Mouse (Mus musculus): ENCODE measurements around the gene Enpp4. TPM values are rescaled to one million over a fixed set of nuclear protein-coding genes. Genes with fewer than 3 reads are reported as not detected.
A peak's percentile ranks its signal among the peaks of the same experiment; 100 is the strongest.

The Enpp4 gene
- polyA plus RNA-seq, 1 experiment = 2.9 TPM

DNA sequence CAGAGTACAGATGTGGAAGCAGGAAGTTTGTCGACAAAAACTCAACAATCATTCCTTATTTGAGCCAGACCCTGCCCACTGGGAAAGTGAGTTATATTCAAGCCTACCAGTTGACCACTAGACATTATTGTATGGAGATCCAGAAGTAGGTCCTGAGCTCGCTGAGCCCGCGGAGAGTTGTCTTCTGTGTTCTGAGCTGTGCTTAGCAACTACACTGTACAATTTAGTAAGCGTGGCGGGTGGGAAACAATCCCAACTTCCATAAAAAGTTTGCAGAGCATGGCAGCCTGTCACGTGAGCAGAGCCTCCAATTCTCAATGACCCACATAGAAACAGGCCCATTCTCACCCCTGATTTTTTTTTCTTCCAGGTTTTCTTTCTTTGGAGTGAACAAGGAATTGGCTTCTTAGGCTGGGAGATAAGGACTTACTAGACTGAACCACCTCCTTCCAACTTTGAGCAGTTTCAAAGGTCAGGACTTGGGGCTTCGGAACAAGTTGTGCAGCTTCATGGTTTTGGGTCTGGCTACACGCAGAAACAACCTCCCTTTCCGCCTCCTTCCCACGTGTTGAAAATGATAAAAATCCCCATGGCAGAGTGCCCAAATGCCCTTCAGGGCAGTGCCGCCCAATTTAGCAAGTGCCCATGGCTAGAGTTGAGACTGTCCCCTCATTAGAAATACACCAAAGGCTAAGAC, 28.3 kb downstream of the Enpp4 start:
- Histone ChIP-seq H3K4me2 (ENCODE audit: low read depth) (no peak overlapping the region), H3K79me2 (ENCODE audit: control insufficient read depth, insufficient read depth) (no peaks in the 10 kb centered on the region), H3K27me3 (ENCODE audit: control insufficient read depth, insufficient read depth, insufficient read length) (no peaks in the 10 kb centered on the region), H3K4me3 (no peak overlapping the region), H3ac (ENCODE audit: control insufficient read depth, insufficient read length) (no peak overlapping the region), H3K36me3 (ENCODE audit: control insufficient read depth, insufficient read depth) (no peaks in the 10 kb centered on the region)
- TF ChIP-seq REST (IDR thresholded peaks at IDR 0.05; ENCODE audit: insufficient read depth, insufficient read length) (no peak), SRF (IDR thresholded peaks at IDR 0.05; ENCODE audit: control insufficient read depth, insufficient read length, low read depth) (no peak), E2F4 (IDR thresholded peaks at IDR 0.05; ENCODE audit: insufficient read depth) (no peak), TCF12 (IDR thresholded peaks at IDR 0.05; ENCODE audit: insufficient read depth, poor library complexity, severe bottlenecking) (no peak), CEBPB (IDR thresholded peaks at IDR 0.05; ENCODE audit: insufficient read depth, poor library complexity, severe bottlenecking) (no peak), POLR2AphosphoS2 (IDR thresholded peaks at IDR 0.05; ENCODE audit: insufficient read length, low read depth) (no peak), USF1 (IDR thresholded peaks at IDR 0.05; ENCODE audit: low read depth) (no peak), POLR2A (IDR thresholded peaks at IDR 0.05; ENCODE audit: insufficient read length, low read depth) (no peak)

DNA sequence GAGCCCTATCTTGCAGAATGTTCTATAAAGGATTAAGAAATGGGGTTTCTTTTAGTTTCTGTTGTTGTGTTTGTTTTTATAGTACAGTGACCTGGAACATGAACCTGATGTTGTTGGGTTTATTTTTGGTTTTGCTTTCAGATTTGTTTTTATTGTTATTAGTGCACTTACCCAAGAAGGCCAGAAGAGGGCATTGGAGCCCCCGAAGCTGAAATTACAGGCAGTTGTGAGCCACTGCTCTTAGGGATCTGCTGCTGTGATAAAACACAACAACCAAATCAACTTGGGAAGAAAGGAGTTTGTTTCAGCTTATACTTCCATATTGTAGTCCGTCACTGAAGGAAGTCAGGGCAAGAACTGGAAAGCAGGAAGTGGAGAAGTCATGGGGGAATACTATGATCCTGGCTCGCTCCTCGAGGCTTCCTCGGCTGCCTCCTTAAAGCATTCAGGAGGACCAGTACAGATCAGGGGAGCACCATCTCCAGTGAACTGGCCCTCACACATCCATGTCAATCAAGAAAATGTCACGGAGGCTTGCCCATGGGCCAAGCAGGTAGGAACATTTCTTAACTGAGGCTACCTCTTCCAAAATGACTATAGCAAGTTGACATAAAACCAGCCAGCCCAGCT, 29.4 kb downstream of the Enpp4 start:
- Histone ChIP-seq H3K36me3 (ENCODE audit: control insufficient read depth, insufficient read depth) (no peaks in the 10 kb centered on the region), H3K4me2 (ENCODE audit: low read depth) (peak overlapping the region; percentile 43), H3K27me3 (ENCODE audit: control insufficient read depth, insufficient read depth, insufficient read length) (no peaks in the 10 kb centered on the region), H3K79me2 (ENCODE audit: control insufficient read depth, insufficient read depth) (no peaks in the 10 kb centered on the region), H3ac (ENCODE audit: control insufficient read depth, insufficient read length) (no peak overlapping the region), H3K4me3 (no peak overlapping the region)
- TF ChIP-seq USF1 (IDR thresholded peaks at IDR 0.05; ENCODE audit: low read depth) (no peak), E2F4 (IDR thresholded peaks at IDR 0.05; ENCODE audit: insufficient read depth) (no peak), MYOD1 (IDR thresholded peaks at IDR 0.05; ENCODE audit: control insufficient read depth in 1 of 3, insufficient read length in 2 of 3, low read depth in 2 of 3) (no peak), TCF12 (IDR thresholded peaks at IDR 0.05; ENCODE audit: insufficient read depth, poor library complexity, severe bottlenecking) (no peak), POLR2AphosphoS2 (IDR thresholded peaks at IDR 0.05; ENCODE audit: insufficient read length, low read depth) (no peak)

DNA sequence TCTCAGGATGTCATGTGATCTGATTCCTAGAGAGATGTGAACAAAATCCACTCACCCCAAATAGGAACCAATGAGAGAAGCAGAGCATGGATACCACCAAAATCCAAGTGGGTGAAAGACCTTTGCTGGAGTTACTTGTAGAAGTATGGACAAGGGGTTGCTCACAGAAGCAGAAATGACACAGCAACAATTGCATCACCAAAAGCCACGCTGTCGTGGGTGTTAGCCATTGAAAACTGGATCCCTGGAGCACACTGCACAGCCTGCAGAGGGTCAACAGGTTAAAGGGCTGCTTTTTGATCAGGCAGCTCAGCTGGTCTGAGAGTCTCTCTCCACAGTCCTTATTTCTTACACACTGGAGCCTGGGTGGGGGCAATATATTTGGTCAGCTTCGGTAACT, 30.0 kb downstream of the Enpp4 start:
- Histone ChIP-seq H3K4me2 (ENCODE audit: low read depth) (peak overlapping the region; percentile 43), H3K4me3 (no peak overlapping the region), H3K36me3 (ENCODE audit: control insufficient read depth, insufficient read depth) (no peaks in the 10 kb centered on the region), H3K79me2 (ENCODE audit: control insufficient read depth, insufficient read depth) (no peaks in the 10 kb centered on the region), H3K27me3 (ENCODE audit: control insufficient read depth, insufficient read depth, insufficient read length) (no peaks in the 10 kb centered on the region), H3ac (ENCODE audit: control insufficient read depth, insufficient read length) (no peak overlapping the region)
- no peak for TF ChIP-seq CEBPB (IDR thresholded peaks at IDR 0.05; ENCODE audit: insufficient read depth, poor library complexity, severe bottlenecking)
- no peak for TF ChIP-seq SRF (IDR thresholded peaks at IDR 0.05; ENCODE audit: control insufficient read depth, insufficient read length, low read depth)
- no peak for TF ChIP-seq MYOG (IDR thresholded peaks at IDR 0.05; ENCODE audit: control insufficient read depth in 1 of 3, insufficient read depth in 1 of 3, insufficient read length in 2 of 3, low read depth in 2 of 3)
- no peak for TF ChIP-seq E2F4 (IDR thresholded peaks at IDR 0.05; ENCODE audit: insufficient read depth)
- no peak for TF ChIP-seq MYOD1 (IDR thresholded peaks at IDR 0.05; ENCODE audit: control insufficient read depth in 1 of 3, insufficient read length in 2 of 3, low read depth in 2 of 3)

DNA sequence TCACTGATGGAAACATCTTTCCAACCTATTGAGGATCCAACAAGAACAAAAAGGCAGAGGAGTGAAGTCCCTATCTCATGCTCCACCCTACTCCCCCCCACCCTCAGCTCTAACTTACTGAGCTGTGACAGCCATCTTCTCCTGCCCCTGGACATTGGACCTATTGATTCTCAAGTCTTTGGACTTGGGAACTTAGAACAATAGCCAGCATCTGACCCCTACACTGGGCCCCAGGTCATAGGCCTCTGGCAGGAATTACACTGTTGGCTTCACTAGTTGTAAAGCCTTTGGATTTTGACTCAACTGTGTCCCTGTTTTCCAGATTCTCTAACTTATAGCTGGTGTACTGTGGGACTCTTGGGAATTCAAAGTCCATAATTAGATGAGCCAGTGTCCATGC, 33.9 kb downstream of the Enpp4 start:
- Histone ChIP-seq H3K36me3 (ENCODE audit: control insufficient read depth, insufficient read depth) (no peaks in the 10 kb centered on the region), H3K4me2 (ENCODE audit: low read depth) (no peak overlapping the region), H3K79me2 (ENCODE audit: control insufficient read depth, insufficient read depth) (no peaks in the 10 kb centered on the region), H3K27me3 (ENCODE audit: control insufficient read depth, insufficient read depth, insufficient read length) (no peaks in the 10 kb centered on the region), H3ac (ENCODE audit: control insufficient read depth, insufficient read length) (no peak overlapping the region), H3K4me3 (no peak overlapping the region)
- TF ChIP-seq MAX (IDR thresholded peaks at IDR 0.05; ENCODE audit: low read depth) = no peak
- TF ChIP-seq TCF3 (IDR thresholded peaks at IDR 0.05; ENCODE audit: insufficient read length, low read depth) = no peak
- no peak for TF ChIP-seq POLR2A (IDR thresholded peaks at IDR 0.05; ENCODE audit: insufficient read length, low read depth)
- TF ChIP-seq POLR2AphosphoS2 (IDR thresholded peaks at IDR 0.05; ENCODE audit: insufficient read length, low read depth) = no peak
- TF ChIP-seq E2F4 (IDR thresholded peaks at IDR 0.05; ENCODE audit: insufficient read depth) = no peak
- TF ChIP-seq TCF12 (IDR thresholded peaks at IDR 0.05; ENCODE audit: insufficient read depth, poor library complexity, severe bottlenecking) = no peak
- TF ChIP-seq REST (IDR thresholded peaks at IDR 0.05; ENCODE audit: insufficient read depth, insufficient read length) = no peak
- no peak for TF ChIP-seq SRF (IDR thresholded peaks at IDR 0.05; ENCODE audit: control insufficient read depth, insufficient read length, low read depth)
- TF ChIP-seq CEBPB (IDR thresholded peaks at IDR 0.05; ENCODE audit: insufficient read depth, poor library complexity, severe bottlenecking) = no peak
- no peak for TF ChIP-seq USF1 (IDR thresholded peaks at IDR 0.05; ENCODE audit: low read depth)
- no peak for TF ChIP-seq MYOD1 (IDR thresholded peaks at IDR 0.05; ENCODE audit: control insufficient read depth in 1 of 3, insufficient read length in 2 of 3, low read depth in 2 of 3)
- no peak for TF ChIP-seq MYOG (IDR thresholded peaks at IDR 0.05; ENCODE audit: control insufficient read depth in 1 of 3, insufficient read depth in 1 of 3, insufficient read length in 2 of 3, low read depth in 2 of 3)

DNA sequence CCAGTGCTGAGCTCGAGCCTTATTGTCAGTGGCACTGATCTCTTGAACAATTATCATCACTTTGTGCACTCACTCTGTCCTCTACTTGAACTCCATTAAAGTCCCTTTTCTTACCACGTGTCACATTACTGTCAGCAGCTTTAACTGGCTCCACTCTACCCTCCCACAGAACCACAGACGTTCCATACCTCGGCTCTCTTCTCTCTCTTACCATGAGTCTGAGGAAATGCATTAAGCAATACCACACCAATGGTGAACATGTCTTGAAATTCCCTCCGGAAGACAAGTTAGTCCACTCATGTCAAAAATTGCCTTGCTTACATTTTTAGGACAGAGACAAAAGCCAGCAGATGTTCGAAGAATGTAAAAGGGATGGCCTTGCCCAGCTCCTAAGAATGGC, 36.7 kb downstream of the Enpp4 start:
- no peak overlapping the region for H3ac ChIP-seq (ENCODE audit: control insufficient read depth, insufficient read length)
- H3K36me3 ChIP-seq (ENCODE audit: control insufficient read depth, insufficient read depth) = no peaks in the 10 kb centered on the region
- no peak overlapping the region for H3K4me2 ChIP-seq (ENCODE audit: low read depth)
- H3K4me3 ChIP-seq = no peak overlapping the region
- H3K79me2 ChIP-seq (ENCODE audit: control insufficient read depth, insufficient read depth) = no peaks in the 10 kb centered on the region
- no peak for TF ChIP-seq TCF12 (IDR thresholded peaks at IDR 0.05; ENCODE audit: insufficient read depth, poor library complexity, severe bottlenecking)
- no peak for TF ChIP-seq MYOG (IDR thresholded peaks at IDR 0.05; ENCODE audit: control insufficient read depth in 1 of 3, insufficient read depth in 1 of 3, insufficient read length in 2 of 3, low read depth in 2 of 3)
- TF ChIP-seq TCF3 (IDR thresholded peaks at IDR 0.05; ENCODE audit: insufficient read length, low read depth) = no peak
- TF ChIP-seq E2F4 (IDR thresholded peaks at IDR 0.05; ENCODE audit: insufficient read depth) = no peak
- TF ChIP-seq MAX (IDR thresholded peaks at IDR 0.05; ENCODE audit: low read depth) = no peak
- no peak for TF ChIP-seq SRF (IDR thresholded peaks at IDR 0.05; ENCODE audit: control insufficient read depth, insufficient read length, low read depth)
- no peak for TF ChIP-seq POLR2A (IDR thresholded peaks at IDR 0.05; ENCODE audit: insufficient read length, low read depth)
- TF ChIP-seq POLR2AphosphoS2 (IDR thresholded peaks at IDR 0.05; ENCODE audit: insufficient read length, low read depth) = no peak
- TF ChIP-seq REST (IDR thresholded peaks at IDR 0.05; ENCODE audit: insufficient read depth, insufficient read length) = no peak
- no peak for TF ChIP-seq MYOD1 (IDR thresholded peaks at IDR 0.05; ENCODE audit: control insufficient read depth in 1 of 3, insufficient read length in 2 of 3, low read depth in 2 of 3)
- TF ChIP-seq USF1 (IDR thresholded peaks at IDR 0.05; ENCODE audit: low read depth) = no peak
- no peak for TF ChIP-seq CEBPB (IDR thresholded peaks at IDR 0.05; ENCODE audit: insufficient read depth, poor library complexity, severe bottlenecking)
- no peaks in the 10 kb centered on the region for H3K27me3 ChIP-seq (ENCODE audit: control insufficient read depth, insufficient read depth, insufficient read length)
